Mouse (Mus musculus) c-Kit-positive CD71-negative TER-119-negative erythroid progenitor cells, embryonic 14.5 days (primary cell): ENCODE measurements around the gene Ets1.

Source experiments
- DNase-seq: peaks from one replicate; pipeline ENCODE4 v3.0.0-alpha.2; 2013; ENCODE audit warnings: low read depth

Gene Ets1

GRCm38 (mm10) chr9:32761326-32761725 lies 125.3 kb downstream of the Ets1 start:
- DNase-seq: no peak

DNA sequence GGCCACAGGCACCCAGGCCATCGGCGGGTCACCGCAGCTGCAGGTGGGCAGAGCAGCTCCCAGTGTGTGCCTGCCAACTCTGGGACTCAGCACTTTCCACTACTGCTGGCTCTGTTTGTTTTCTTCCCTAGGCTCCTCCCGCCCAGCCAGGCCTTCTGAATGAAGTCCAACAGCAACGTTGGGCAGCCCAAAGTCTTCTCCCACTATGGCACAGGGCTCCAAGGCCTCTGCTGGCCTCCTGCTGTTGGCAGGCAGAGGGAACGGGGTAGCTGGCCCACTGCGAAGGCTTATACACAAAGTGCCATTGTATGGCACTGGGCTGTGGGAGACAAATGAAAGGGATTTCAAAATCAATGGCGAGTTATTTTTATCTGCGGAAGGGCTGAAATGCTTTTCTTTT lies 128.4 kb downstream of the Ets1 start:
- DNase-seq: no peak

DNA sequence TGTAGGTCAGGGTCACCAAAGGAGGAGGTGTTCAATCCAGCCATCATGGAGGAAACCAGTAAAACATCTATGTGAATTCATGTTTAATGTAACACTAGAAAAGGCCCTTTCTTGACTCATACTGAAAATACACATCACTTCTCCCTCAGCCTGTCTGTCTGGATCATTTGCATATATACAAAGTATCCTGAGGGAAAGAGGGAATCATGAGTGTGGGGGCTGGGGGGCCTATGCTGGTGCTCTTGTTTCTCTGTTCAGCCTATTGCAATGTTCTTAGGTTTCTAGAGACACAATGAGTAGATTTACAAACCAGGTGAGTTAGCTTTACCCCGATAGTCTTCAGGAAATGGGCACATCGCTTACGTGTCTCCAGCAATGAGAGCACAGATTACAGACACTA lies 129.1 kb downstream of the Ets1 start:
- no peak for DNase-seq

- DNase-seq: no peak
Measured at GRCm38 (mm10) chr9:32778866-32779265, 142.8 kb downstream of the Ets1 start.

DNA sequence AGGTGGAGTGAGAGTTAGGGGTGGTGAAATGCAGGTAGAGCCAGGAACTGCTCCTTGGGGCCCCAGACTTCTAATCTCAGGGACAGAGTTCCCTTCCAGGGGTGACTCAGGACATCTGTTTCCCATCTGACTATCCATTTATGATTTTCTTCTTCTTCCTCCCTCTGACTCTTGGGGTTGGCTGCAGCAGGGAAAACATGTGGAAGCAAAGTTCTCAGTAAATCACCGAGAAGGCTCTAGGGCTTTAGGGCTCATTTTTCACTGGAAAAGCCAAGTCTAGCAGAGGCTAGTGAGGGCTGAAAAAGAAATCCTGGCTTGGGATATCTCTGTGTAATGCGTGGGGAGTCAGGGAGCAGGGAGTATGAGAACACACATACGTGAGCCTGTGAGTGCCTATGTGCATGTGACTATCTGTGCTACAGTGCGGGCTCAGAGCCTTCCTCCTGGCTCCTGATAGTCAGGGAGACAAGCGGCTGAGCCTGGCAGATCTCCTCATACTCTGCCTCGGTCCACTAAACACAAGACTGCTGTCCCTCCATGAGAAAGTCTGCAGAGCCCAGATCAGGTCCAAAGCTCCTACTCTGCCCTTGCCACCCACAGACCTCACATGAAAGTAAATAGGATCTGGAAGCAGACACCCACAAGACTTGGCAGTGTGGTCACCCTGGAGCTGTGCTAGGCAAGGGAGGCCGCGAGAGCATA lies 146.5 kb downstream of the Ets1 start:
- no peak for DNase-seq

DNA sequence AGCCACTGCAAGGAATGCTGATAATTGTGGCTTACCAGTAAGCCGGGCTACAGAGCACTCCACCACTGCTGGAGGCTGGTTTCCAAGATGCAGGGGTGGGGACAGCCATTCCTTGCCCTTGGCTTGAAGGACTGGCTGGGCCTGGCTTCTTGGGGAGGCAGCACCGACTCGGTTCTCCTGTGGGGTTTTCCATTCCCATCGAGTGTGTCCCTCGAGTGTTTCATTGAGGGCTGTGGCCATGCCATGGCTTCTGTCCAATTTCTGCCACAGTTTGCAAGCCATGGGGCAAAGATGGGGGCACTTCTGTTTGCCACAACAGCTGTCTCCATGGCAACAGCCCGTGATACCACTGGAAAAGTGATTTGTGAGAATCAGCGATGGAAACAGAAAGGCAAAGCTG lies 151.1 kb downstream of the Ets1 start:
- no peak for DNase-seq

- no peak for DNase-seq
Measured at GRCm38 (mm10) chr9:32787615-32788014, 151.6 kb downstream of the Ets1 start.

DNA sequence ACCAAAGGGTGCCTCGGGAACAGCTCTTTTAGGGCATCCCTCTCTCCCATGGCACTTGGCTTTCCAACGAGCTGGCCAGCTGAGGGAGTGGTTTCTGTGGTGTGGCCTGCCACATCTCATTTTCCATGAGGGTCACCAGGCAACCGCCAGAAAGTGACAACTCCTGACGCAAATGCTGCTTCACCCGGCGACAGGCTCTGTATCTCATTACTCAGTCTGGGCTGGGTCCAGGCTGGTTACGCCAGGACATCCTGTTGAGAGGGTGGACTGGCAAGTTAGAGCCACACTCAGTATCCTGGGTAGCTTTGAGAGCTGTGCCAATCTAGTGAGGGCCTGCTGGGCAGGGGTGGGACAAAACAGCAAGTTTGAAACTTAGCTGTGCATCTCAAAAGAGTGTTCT lies 153.3 kb downstream of the Ets1 start:
- no peak for DNase-seq

- no peak for DNase-seq
Measured at GRCm38 (mm10) chr9:32791699-32792098, 155.7 kb downstream of the Ets1 start.

GRCm38 (mm10) chr9:32798171-32798570 lies 162.2 kb downstream of the Ets1 start:
- no peak for DNase-seq

GRCm38 (mm10) chr9:32806106-32806505 lies 170.1 kb downstream of the Ets1 start:
- no peak for DNase-seq
